Mouse (Mus musculus) E14TG2a.4 (cell line): ENCODE results near the gene Dgkd.

Experiments used
- CTCF ChIP-seq: conservative IDR thresholded peaks from 2 replicates; pipeline ENCODE4 v1.5.1; 2014; ENCODE audit warnings: low read length
- NANOG ChIP-seq: IDR thresholded peaks from 2 replicates; pipeline ENCODE4 v1.6.1; 2014; ENCODE audit warnings: borderline replicate concordance, low read length, mixed read lengths

DNA sequence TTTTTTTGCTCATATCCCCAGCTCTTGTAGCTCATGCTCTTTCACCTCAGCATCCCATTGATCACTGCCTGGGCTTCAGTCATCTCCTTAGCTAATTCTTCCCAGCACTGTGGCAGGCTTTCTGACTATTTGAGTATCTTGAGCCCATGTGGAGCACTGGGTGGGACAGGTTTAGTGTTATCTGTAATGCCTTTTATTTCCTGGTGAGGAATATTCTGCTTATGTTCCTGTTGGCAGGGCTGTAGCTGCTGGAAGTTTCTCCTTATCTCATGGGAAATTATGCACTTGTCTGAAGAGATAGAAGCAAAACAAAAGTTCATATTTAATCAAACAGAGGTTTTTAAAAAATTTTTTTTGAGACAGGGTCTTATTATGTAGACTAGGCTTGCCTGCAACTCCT lies 56.5 kb downstream of the Dgkd start:
- TF ChIP-seq CTCF (no peak), NANOG (no peak)
